Mouse (Mus musculus): ENCODE data around the gene Thbd. TPM values are rescaled to one million over a fixed set of nuclear protein-coding genes. Genes with fewer than 3 reads are reported as not detected.

The Thbd gene
- polyA plus RNA-seq, 1 experiment from 2014 or later, result 54.1 TPM

DNA sequence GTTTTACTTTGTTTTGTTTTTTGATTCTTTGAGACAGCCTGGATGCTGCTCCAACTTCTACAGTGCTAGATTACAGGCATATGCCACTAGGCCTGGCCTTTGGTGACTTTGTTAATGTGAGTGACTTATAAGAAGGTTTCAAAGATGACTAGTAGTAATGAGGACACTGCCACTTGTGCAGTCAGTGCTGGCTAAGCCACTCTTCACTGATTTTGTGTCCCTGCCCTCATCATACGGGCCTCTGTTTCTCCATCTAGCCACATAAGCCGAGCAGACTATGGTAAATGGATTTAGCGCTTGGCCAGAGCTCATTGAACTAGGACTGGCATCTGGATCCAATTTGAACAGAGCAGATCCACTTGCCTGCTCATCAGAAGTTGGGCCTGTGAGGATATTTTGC lies 21.5 kb downstream of the Thbd start:
- Histone ChIP-seq H3K9me3 (ENCODE audit: control insufficient read depth, low read length) (no peaks in the 10 kb centered on the region), H3K4me3 (ENCODE audit: low read depth, low read length) (no peak overlapping the region), H3K4me2 (ENCODE audit: low read length) (no peak overlapping the region), H3K36me3 (ENCODE audit: control insufficient read depth, insufficient read depth, low read length) (no peaks in the 10 kb centered on the region), H3K4me1 (replicated peaks; ENCODE audit: control insufficient read depth, insufficient read depth, low read length) (no peaks in the 10 kb centered on the region), H3K27me3 (replicated peaks; ENCODE audit: control insufficient read depth, insufficient read depth, low read length) (no peaks in the 10 kb centered on the region; the same call in 1 of the 2 replicates), H3K9ac (ENCODE audit: low read length) (no peak overlapping the region), H3K27ac (ENCODE audit: low read depth) (no peak overlapping the region)
- DNase-seq (ENCODE audit: low spot score) (no peak), ATAC-seq (replicated peaks; ENCODE audit: low FRiP score, low TSS enrichment, low read depth) (no peak)
- 90% methylated on average over 3 of the region's 3 CpGs for WGBS

DNA sequence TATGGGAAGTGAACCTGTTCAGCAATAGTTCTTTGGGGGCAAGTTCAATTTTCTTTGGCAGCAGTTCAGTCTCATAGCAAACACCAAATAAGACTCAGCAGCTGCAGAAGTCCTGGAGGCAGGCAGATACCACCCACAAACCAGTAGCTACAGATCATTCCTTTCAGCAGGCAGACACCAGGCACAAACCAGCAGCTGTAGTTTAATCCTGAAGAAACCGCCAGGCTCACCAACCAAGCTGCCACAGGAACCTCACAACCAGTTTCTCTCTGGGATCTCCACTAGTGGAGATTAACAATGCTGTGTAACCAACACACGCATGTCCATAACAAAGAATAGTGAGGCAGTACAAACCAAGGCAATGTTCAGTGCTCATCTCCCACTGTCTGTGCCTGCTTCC lies 26.9 kb downstream of the Thbd start:
- DNase-seq (ENCODE audit: low spot score) (no peak), ATAC-seq (replicated peaks; ENCODE audit: low FRiP score, low TSS enrichment, low read depth) (no peak)
- no peaks in the 10 kb centered on the region for H3K4me1 ChIP-seq (replicated peaks; ENCODE audit: control insufficient read depth, insufficient read depth, low read length)
- no peak overlapping the region for H3K9ac ChIP-seq (ENCODE audit: low read length)
- no peaks in the 10 kb centered on the region for H3K9me3 ChIP-seq (ENCODE audit: control insufficient read depth, low read length)
- H3K36me3 ChIP-seq (ENCODE audit: control insufficient read depth, insufficient read depth, low read length), result no peaks in the 10 kb centered on the region
- H3K4me3 ChIP-seq (ENCODE audit: low read depth, low read length), result no peak overlapping the region
- WGBS, result 87% methylated on average over 2 of the region's 2 CpGs
- no peaks in the 10 kb centered on the region for H3K27me3 ChIP-seq (replicated peaks; ENCODE audit: control insufficient read depth, insufficient read depth, low read length)
- no peak overlapping the region for H3K4me2 ChIP-seq (ENCODE audit: low read length)
- no peak overlapping the region for H3K27ac ChIP-seq (ENCODE audit: low read depth)

DNA sequence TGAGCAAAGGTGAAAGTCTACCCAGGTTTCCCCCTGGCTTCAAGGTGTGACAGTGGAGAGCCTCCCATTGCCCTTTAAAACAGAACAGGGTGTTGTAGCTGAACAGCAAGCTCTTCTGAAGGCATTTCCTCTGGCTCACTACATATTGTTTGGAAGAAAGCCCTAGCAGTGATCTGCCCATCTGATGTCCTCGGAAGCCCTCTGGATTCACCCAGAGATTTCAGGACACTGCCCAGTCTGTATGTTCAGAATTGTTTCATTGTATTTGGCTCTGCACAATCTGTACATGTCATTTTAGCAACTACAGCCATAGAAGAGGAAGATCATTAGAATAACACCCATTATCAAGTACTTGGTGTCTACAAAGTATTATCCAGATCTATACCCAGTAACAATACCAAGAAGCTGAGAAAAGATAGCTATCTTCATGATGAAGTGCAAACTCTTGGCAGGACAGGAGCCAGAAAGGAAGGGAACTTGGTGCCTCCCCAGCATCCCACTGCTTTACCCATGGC lies 28.0 kb downstream of the Thbd start:
- Histone ChIP-seq H3K4me1 (replicated peaks; ENCODE audit: control insufficient read depth, insufficient read depth, low read length) (no peaks in the 10 kb centered on the region), H3K36me3 (ENCODE audit: control insufficient read depth, insufficient read depth, low read length) (no peaks in the 10 kb centered on the region), H3K27me3 (replicated peaks; ENCODE audit: control insufficient read depth, insufficient read depth, low read length) (no peaks in the 10 kb centered on the region), H3K9ac (ENCODE audit: low read length) (no peak overlapping the region), H3K27ac (ENCODE audit: low read depth) (no peak overlapping the region), H3K4me3 (ENCODE audit: low read depth, low read length) (no peak overlapping the region), H3K9me3 (ENCODE audit: control insufficient read depth, low read length) (no peaks in the 10 kb centered on the region), H3K4me2 (ENCODE audit: low read length) (no peak overlapping the region)
- 70% methylated on average over 1 of the region's 1 CpGs for WGBS
- no peak for ATAC-seq (replicated peaks; ENCODE audit: low FRiP score, low TSS enrichment, low read depth)
- DNase-seq (ENCODE audit: low spot score), result no peak

DNA sequence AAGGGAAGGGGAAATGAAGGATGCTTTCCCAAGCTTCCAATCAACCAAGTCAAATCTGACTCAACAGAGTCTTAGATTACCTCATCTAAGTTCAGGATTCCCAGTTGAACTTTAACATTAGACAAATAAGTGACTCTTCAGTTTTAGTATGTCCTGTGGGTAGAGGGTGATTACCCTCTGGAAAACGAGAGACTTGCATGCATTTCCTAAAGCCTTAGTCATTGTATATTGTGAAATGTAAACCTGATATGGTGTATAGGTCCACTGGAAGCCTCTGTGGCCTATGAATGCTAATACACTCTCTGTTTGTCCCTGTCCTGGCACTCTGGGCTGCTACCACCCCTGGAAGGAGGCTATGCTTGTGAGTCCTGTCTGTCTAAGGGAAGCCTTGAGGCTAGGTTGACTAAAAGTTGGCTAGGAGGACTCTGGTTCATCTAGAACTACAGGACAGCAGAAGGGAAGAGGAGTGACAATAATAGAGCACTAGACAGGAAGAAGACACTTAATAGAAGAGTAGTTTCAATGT lies 29.1 kb downstream of the Thbd start:
- Histone ChIP-seq H3K4me3 (ENCODE audit: low read depth, low read length) (no peak overlapping the region), H3K4me2 (ENCODE audit: low read length) (no peak overlapping the region), H3K4me1 (replicated peaks; ENCODE audit: control insufficient read depth, insufficient read depth, low read length) (peaks cover under 1% of the 10 kb centered on the region; the same call in 1 of the 2 replicates), H3K9me3 (ENCODE audit: control insufficient read depth, low read length) (no peaks in the 10 kb centered on the region), H3K27me3 (replicated peaks; ENCODE audit: control insufficient read depth, insufficient read depth, low read length) (no peaks in the 10 kb centered on the region), H3K27ac (ENCODE audit: low read depth) (no peak overlapping the region), H3K9ac (ENCODE audit: low read length) (no peak overlapping the region), H3K36me3 (ENCODE audit: control insufficient read depth, insufficient read depth, low read length) (no peaks in the 10 kb centered on the region)
- WGBS, result 79% methylated on average over 1 of the region's 1 CpGs
- ATAC-seq (replicated peaks; ENCODE audit: low FRiP score, low TSS enrichment, low read depth) (no peak), DNase-seq (ENCODE audit: low spot score) (no peak)

DNA sequence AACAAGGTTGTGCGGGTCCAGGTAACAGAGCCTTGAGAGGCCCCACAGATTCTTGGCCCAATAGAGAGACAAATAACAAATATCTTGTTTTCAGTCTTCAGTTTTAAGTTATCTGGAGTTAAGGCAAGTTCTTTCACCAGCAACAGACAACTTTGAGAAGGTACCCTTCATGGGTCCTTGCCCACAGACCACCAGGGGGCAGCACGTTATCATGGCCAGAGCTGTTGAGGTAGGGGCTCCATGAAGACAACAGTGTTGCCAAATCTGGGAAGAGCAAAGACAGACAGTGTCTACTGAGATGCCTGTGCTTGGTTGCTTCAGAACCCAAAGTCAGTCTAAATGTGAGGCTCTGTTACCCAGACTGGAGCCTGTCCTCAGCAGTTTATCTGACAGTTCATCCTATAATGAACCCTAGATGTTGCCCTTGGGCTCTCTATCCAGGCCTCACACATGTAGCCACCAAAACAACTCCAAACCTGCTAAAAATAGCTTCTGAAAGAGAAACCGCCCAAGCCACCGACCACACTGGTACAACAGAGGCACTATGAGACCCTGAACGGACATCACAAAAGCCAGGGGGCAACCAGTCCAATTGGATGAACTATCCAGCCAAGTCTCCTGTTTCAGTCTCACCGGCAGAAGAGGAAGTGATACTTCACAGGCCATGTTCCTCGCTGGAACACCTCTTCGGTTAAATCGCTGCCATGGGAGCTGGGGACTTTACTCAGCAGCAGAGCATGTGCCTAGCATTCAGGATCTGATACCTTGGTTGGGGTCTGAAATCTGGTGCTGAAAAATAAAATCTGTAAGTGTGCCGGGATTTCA lies 32.5 kb downstream of the Thbd start:
- ATAC-seq (replicated peaks; ENCODE audit: low FRiP score, low TSS enrichment, low read depth), result no peak
- Histone ChIP-seq H3K9me3 (ENCODE audit: control insufficient read depth, low read length) (no peaks in the 10 kb centered on the region), H3K27ac (ENCODE audit: low read depth) (no peak overlapping the region), H3K36me3 (ENCODE audit: control insufficient read depth, insufficient read depth, low read length) (no peaks in the 10 kb centered on the region), H3K27me3 (replicated peaks; ENCODE audit: control insufficient read depth, insufficient read depth, low read length) (no peaks in the 10 kb centered on the region), H3K9ac (ENCODE audit: low read length) (no peak overlapping the region), H3K4me2 (ENCODE audit: low read length) (no peak overlapping the region), H3K4me1 (replicated peaks; ENCODE audit: control insufficient read depth, insufficient read depth, low read length) (peaks cover 5% of the 10 kb centered on the region; the same call in 1 of the 2 replicates), H3K4me3 (ENCODE audit: low read depth, low read length) (no peak overlapping the region)
- WGBS, result 75% methylated on average over 10 of the region's 10 CpGs
- DNase-seq (ENCODE audit: low spot score), result peak; percentile 70

DNA sequence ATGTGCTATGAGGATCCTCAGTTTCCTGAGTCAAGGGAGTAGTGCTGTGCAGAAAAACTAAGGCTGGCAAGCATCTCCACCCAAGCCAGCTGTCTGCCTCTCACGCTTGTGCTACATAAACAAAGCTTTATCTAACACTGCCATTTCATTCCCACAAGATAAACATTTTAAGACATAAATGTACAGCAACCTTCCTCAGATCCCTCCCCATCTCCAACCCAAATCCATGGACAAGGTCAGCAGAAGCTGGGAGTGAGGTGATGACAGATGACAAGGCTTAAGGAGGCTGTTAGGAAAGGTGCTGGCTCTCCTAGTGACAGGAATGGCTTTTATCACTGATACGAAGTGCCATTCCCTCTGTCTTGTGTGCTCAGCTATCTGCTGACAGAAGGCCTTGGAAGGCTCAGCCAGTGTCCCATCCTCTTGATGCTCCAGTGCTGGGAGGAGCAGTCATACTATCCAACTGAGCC lies 34.4 kb downstream of the Thbd start:
- H3K4me2 ChIP-seq (ENCODE audit: low read length), result no peak overlapping the region
- ATAC-seq (replicated peaks; ENCODE audit: low FRiP score, low TSS enrichment, low read depth), result no peak
- H3K27me3 ChIP-seq (replicated peaks; ENCODE audit: control insufficient read depth, insufficient read depth, low read length), result no peaks in the 10 kb centered on the region
- H3K36me3 ChIP-seq (ENCODE audit: control insufficient read depth, insufficient read depth, low read length), result no peaks in the 10 kb centered on the region
- no peak overlapping the region for H3K9ac ChIP-seq (ENCODE audit: low read length)
- DNase-seq (ENCODE audit: low spot score), result peak; percentile 45
- WGBS, result 13% methylated on average over 2 of the region's 2 CpGs
- peaks cover 5% of the 10 kb centered on the region; the same call in 1 of the 2 replicates for H3K4me1 ChIP-seq (replicated peaks; ENCODE audit: control insufficient read depth, insufficient read depth, low read length)
- no peaks in the 10 kb centered on the region for H3K9me3 ChIP-seq (ENCODE audit: control insufficient read depth, low read length)
- H3K27ac ChIP-seq (ENCODE audit: low read depth), result no peak overlapping the region; the same call in 1 of the 2 replicates
- H3K4me3 ChIP-seq (ENCODE audit: low read depth, low read length), result no peak overlapping the region

DNA sequence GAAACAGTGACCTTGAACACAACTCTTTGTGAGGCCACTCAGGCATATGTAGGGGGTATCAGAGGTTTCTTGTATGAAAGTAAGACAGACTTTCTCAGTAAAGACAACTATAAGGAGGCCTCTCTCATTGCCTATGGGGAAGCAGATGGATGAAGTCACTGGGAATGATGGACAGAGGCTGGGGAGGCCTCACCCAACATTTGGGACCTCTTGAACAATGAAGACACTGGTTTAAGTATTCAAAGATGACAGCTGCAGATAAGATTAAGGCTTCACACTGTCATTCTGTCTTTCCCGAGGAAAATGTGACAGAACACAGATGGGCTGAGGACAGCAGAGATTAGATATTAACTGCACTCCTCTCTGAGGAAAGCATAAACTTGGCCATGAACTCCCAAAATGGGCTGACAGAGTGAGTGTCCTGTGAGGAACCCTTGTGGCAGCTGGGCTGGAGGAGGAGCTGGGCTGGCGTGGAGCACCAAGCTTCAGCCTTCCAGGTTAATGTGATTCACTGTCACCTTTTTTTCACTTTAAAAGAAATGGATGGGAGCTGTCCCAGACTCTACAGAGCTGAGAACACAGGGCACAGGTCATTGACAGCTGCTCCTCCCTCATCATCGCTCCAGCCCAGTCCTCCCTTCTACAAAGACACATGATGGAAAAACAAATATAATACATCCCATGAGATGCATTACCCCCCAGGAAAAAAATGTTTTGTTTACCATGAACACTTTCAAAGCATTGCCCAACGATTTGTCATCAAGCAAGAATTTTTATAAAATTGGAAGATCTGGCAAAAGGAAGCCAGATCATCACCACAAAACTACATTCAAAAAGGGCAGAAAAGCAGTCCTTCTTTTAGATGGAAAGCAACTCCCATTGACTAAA lies 36.0 kb downstream of the Thbd start:
- Histone ChIP-seq H3K36me3 (ENCODE audit: control insufficient read depth, insufficient read depth, low read length) (no peaks in the 10 kb centered on the region), H3K9me3 (ENCODE audit: control insufficient read depth, low read length) (no peaks in the 10 kb centered on the region), H3K27me3 (replicated peaks; ENCODE audit: control insufficient read depth, insufficient read depth, low read length) (no peaks in the 10 kb centered on the region), H3K4me2 (ENCODE audit: low read length) (no peak overlapping the region), H3K27ac (ENCODE audit: low read depth) (no peak overlapping the region), H3K4me3 (ENCODE audit: low read depth, low read length) (no peak overlapping the region), H3K9ac (ENCODE audit: low read length) (no peak overlapping the region), H3K4me1 (replicated peaks; ENCODE audit: control insufficient read depth, insufficient read depth, low read length) (peaks cover 5% of the 10 kb centered on the region; the same call in 1 of the 2 replicates)
- ATAC-seq (replicated peaks; ENCODE audit: low FRiP score, low TSS enrichment, low read depth) (no peak), DNase-seq (ENCODE audit: low spot score) (no peak)
- 47% methylated on average over 4 of the region's 4 CpGs for WGBS

DNA sequence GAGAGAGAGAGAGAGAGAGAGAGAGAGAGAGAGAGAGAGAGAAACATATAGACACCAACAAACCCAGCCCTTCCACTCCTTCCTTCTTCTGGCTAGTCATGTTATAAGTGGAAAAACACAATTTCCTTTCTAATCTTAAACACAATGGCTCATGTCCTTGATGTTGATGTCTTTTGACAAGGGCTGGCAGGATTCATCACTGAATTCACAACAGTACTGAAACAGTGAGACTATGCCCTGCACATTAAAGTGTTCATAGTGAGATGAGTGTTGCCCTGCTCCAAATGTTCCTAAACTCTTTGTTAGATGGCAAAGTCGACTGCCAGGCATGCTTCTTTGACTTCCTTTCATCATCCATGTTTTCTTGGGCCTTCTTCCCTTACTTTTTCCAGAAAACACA lies 42.8 kb downstream of the Thbd start:
- DNase-seq (ENCODE audit: low spot score), result no peak
- WGBS, result 41% methylated on average over 1 of the region's 1 CpGs

More for the DNA sequence above, 42.8 kb downstream of the Thbd start:
- Histone ChIP-seq H3K27ac (ENCODE audit: low read depth) (no peak overlapping the region), H3K4me3 (ENCODE audit: low read depth, low read length) (no peak overlapping the region), H3K4me2 (ENCODE audit: low read length) (no peak overlapping the region), H3K4me1 (replicated peaks; ENCODE audit: control insufficient read depth, insufficient read depth, low read length) (no peaks in the 10 kb centered on the region), H3K9ac (ENCODE audit: low read length) (no peak overlapping the region), H3K36me3 (ENCODE audit: control insufficient read depth, insufficient read depth, low read length) (no peaks in the 10 kb centered on the region), H3K9me3 (ENCODE audit: control insufficient read depth, low read length) (no peaks in the 10 kb centered on the region), H3K27me3 (replicated peaks; ENCODE audit: control insufficient read depth, insufficient read depth, low read length) (no peaks in the 10 kb centered on the region)
- ATAC-seq (replicated peaks; ENCODE audit: low FRiP score, low TSS enrichment, low read depth), result no peak

Measured in intestine, embryonic 14.5 days (tissue).